Mouse (Mus musculus): ENCODE measurements around the gene Eapp.

DNA sequence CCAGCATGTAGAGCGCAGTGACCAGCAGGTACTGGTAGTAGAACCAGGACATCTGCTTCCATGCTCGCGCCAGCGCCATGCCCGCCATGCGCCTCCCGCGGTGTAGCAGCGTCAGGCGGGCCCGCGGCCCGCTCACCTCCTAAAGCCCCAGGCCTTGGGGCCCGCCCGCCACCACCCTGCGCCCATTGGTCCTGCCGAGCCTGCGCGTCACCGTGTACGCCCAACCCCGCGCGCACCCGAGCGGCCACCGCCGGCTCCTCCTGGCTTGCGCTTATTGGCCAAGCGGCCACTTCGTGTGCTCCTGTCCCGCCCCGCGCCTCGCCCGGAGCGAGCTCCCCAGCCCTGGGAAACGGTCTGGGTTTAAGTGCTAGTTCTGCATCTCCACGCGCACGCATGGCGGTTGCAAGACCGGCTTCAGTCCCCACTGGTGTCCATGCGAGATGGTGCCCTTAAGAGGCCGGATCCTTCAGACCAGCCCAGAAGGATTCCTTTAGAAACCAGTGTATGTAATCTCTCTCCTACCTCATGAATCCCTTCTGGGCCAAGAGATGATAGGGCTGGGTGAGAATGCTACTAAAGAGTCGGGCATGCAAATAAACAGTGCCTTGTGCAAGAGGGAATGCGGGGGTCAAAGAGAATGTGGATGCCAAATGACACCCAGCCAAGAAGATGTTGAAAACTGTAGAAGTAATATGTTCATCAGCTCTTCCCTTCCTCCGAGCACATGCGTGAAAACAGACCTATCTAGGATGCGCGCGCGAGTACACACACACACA, 39.1 kb downstream of the Eapp start, which contains the start of gene Sptssa:
- TF ChIP-seq POLR2A (IDR thresholded peaks at IDR 0.05; ENCODE audit: low read depth, low read length) = peak; percentile 80
- TF ChIP-seq CTCF (conservative IDR thresholded peaks at IDR 0.05; ENCODE audit: insufficient read depth, insufficient read length, low read depth, low read length) = no peak
